Mouse (Mus musculus) embryonic facial prominence, embryonic 15.5 days (tissue): ENCODE data around the gene Ankrd28. TPM values are rescaled to one million over a fixed set of nuclear protein-coding genes. Genes with fewer than 3 reads are reported as not detected.
A peak's percentile ranks its signal among the peaks of the same experiment; 100 is the strongest.

Experiments used
- ATAC-seq: fragments of 200-750 bp; cut with Nextera tagmentation; 2 replicates; pipeline ENCODE4 v1.8.0; 2017; ENCODE audit warnings: low read depth, moderate TSS enrichment; ENCODE audit not compliant: insufficient number of reproducible peaks, low FRiP score, low TSS enrichment
- H3K27ac ChIP-seq: fragments of 300-500 bp; sonication (generic); replicated peaks from 2 replicates; pipeline ENCODE4 v1.5.1; 2015; ENCODE audit warnings: mild to moderate bottlenecking, inconsistent platforms
- H3K27me3 ChIP-seq: fragments of 300-500 bp; sonication (generic); 2 replicates; pipeline ENCODE4 v1.6.1; 2015; ENCODE audit warnings: inconsistent platforms
- H3K36me3 ChIP-seq: fragments of 300-500 bp; sonication (generic); 2 replicates; pipeline ENCODE4 v1.6.1; 2015; ENCODE audit warnings: mild to moderate bottlenecking, inconsistent platforms
- H3K4me1 ChIP-seq: fragments of 300-500 bp; sonication (generic); 2 replicates; pipeline ENCODE4 v1.6.1; 2015; ENCODE audit warnings: inconsistent platforms
- H3K4me2 ChIP-seq: fragments of 300-500 bp; sonication (generic); replicated peaks from 2 replicates; pipeline ENCODE4 v1.6.1; 2015; ENCODE audit warnings: mild to moderate bottlenecking, inconsistent platforms
- H3K4me3 ChIP-seq: fragments of 300-500 bp; sonication (generic); replicated peaks from 2 replicates; pipeline ENCODE4 v1.5.1; 2015; ENCODE audit warnings: mild to moderate bottlenecking, inconsistent platforms
- H3K9ac ChIP-seq: fragments of 300-500 bp; sonication (generic); 2 replicates; pipeline ENCODE4 v1.6.1; 2015; ENCODE audit warnings: inconsistent platforms
- H3K9me3 ChIP-seq: fragments of 300-500 bp; sonication (generic); replicated peaks from 2 replicates; pipeline ENCODE4 v1.6.1; 2016; ENCODE audit warnings: inconsistent platforms
- whole genome bisulfite sequencing: fragments of 180-500 bp; shearing (Covaris S2); methylation state at CpG from one replicate; pipeline ENCODE4 v1.1.7; 2015; 5-methylcytosine and 5-hydroxymethylcytosine counted together
- polyA plus RNA-seq: library from polyadenylated mRNA; unstranded; fragments of >200 nt; fragmentation: Nextera tagmentation; extraction: Ambion mirVana; gene quantifications from 2 replicates; pipeline ENCODE4 v1.2.1, GENCODE M21; 2015

Ankrd28 gene
- polyA plus RNA-seq, 1 experiment from 2014 or later: 8.6 TPM

- Histone ChIP-seq H3K27ac (no peak overlapping the region), H3K4me2 (no peak overlapping the region), H3K36me3 (no peaks in the 10 kb centered on the region), H3K27me3 (no peaks in the 10 kb centered on the region), H3K4me1 (no peaks in the 10 kb centered on the region), H3K4me3 (no peak overlapping the region), H3K9ac (no peak overlapping the region), H3K9me3 (no peaks in the 10 kb centered on the region)
- 59% methylated on average over 4 of the region's 4 CpGs for WGBS
- no peak for ATAC-seq
Observed at GRCm38 (mm10) chr14:31832022-31832421, 1.6 kb upstream of the Ankrd28 start.

GRCm38 (mm10) chr14:31831370-31831712 is 890 bp upstream of the Ankrd28 start:
- WGBS: 5% methylated on average over 7 of the region's 7 CpGs
- ATAC-seq: no peak

GRCm38 (mm10) chr14:31829761-31830562 is 489 bp downstream of the Ankrd28 start:
- under 1% methylated on average over 87 of the region's 97 CpGs for WGBS

More at GRCm38 (mm10) chr14:31831370-31831712, 890 bp upstream of the Ankrd28 start:
- H3K4me2 ChIP-seq: peak overlapping the region; percentile 81
- H3K27ac ChIP-seq: no peak overlapping the region
- peak overlapping the region; percentile 44; the same call in 1 of the 2 replicates for H3K9ac ChIP-seq
- H3K27me3 ChIP-seq: no peaks in the 10 kb centered on the region
- H3K4me3 ChIP-seq: peak overlapping the region; percentile 96
- no peaks in the 10 kb centered on the region for H3K9me3 ChIP-seq
- H3K36me3 ChIP-seq: no peaks in the 10 kb centered on the region
- H3K4me1 ChIP-seq: no peaks in the 10 kb centered on the region

GRCm38 (mm10) chr14:31827221-31827620 is 3.2 kb downstream of the Ankrd28 start:
- no peaks in the 10 kb centered on the region for H3K36me3 ChIP-seq
- H3K4me2 ChIP-seq: no peak overlapping the region
- H3K4me3 ChIP-seq: no peak overlapping the region
- no peak overlapping the region for H3K27ac ChIP-seq
- no peak for ATAC-seq
- H3K9ac ChIP-seq: no peak overlapping the region
- no peaks in the 10 kb centered on the region for H3K9me3 ChIP-seq
- no peaks in the 10 kb centered on the region for H3K27me3 ChIP-seq
- no peaks in the 10 kb centered on the region for H3K4me1 ChIP-seq

More at GRCm38 (mm10) chr14:31829761-31830562, 489 bp downstream of the Ankrd28 start:
- peak; percentile 86 for ATAC-seq
- Histone ChIP-seq H3K4me2 (peak overlapping the region; percentile 88), H3K4me3 (peak overlapping the region; percentile 96), H3K9ac (peak overlapping the region; percentile 66), H3K27me3 (no peaks in the 10 kb centered on the region), H3K9me3 (no peaks in the 10 kb centered on the region), H3K4me1 (no peaks in the 10 kb centered on the region), H3K36me3 (no peaks in the 10 kb centered on the region), H3K27ac (peak overlapping the region; percentile 91)

- Histone ChIP-seq H3K27ac (no peak overlapping the region), H3K4me3 (no peak overlapping the region), H3K4me1 (no peaks in the 10 kb centered on the region), H3K4me2 (no peak overlapping the region), H3K9ac (no peak overlapping the region), H3K36me3 (no peaks in the 10 kb centered on the region), H3K27me3 (no peaks in the 10 kb centered on the region), H3K9me3 (no peaks in the 10 kb centered on the region)
- WGBS: 88% methylated on average over 5 of the region's 5 CpGs
- no peak for ATAC-seq
Observed at GRCm38 (mm10) chr14:31809942-31810341, 20.5 kb downstream of the Ankrd28 start.

- peaks cover 3% of the 10 kb centered on the region; the same call in 1 of the 2 replicates for H3K4me1 ChIP-seq
- no peaks in the 10 kb centered on the region for H3K27me3 ChIP-seq
- no peak overlapping the region for H3K27ac ChIP-seq
- no peaks in the 10 kb centered on the region for H3K36me3 ChIP-seq
- 50% methylated on average over 2 of the region's 2 CpGs for WGBS
- ATAC-seq: no peak
- no peak overlapping the region for H3K4me3 ChIP-seq
- no peak overlapping the region for H3K4me2 ChIP-seq
- H3K9ac ChIP-seq: no peak overlapping the region
- no peaks in the 10 kb centered on the region for H3K9me3 ChIP-seq
Observed at GRCm38 (mm10) chr14:31803791-31804190, 26.7 kb downstream of the Ankrd28 start.

GRCm38 (mm10) chr14:31800976-31801375 is 29.5 kb downstream of the Ankrd28 start:
- H3K4me1 ChIP-seq: peaks cover 3% of the 10 kb centered on the region; the same call in 1 of the 2 replicates
- H3K27me3 ChIP-seq: no peaks in the 10 kb centered on the region
- ATAC-seq: no peak
- H3K9ac ChIP-seq: no peak overlapping the region
- 72% methylated on average over 7 of the region's 7 CpGs for WGBS
- no peak overlapping the region for H3K4me3 ChIP-seq
- H3K4me2 ChIP-seq: no peak overlapping the region
- H3K36me3 ChIP-seq: no peaks in the 10 kb centered on the region
- no peaks in the 10 kb centered on the region for H3K9me3 ChIP-seq
- H3K27ac ChIP-seq: no peak overlapping the region

- Histone ChIP-seq H3K4me1 (peaks cover 3% of the 10 kb centered on the region; the same call in 1 of the 2 replicates), H3K27me3 (no peaks in the 10 kb centered on the region), H3K9me3 (no peaks in the 10 kb centered on the region), H3K36me3 (no peaks in the 10 kb centered on the region), H3K4me3 (no peak overlapping the region), H3K27ac (no peak overlapping the region), H3K4me2 (no peak overlapping the region), H3K9ac (no peak overlapping the region)
- WGBS: 64% methylated on average over 5 of the region's 5 CpGs
- no peak for ATAC-seq
Observed at GRCm38 (mm10) chr14:31800446-31800845, 30.0 kb downstream of the Ankrd28 start.

- Histone ChIP-seq H3K4me1 (peaks cover 8% of the 10 kb centered on the region; the same call in 1 of the 2 replicates), H3K4me2 (no peak overlapping the region), H3K9me3 (no peaks in the 10 kb centered on the region), H3K36me3 (no peaks in the 10 kb centered on the region), H3K27ac (no peak overlapping the region), H3K27me3 (no peaks in the 10 kb centered on the region), H3K4me3 (no peak overlapping the region), H3K9ac (no peak overlapping the region)
- 43% methylated on average over 10 of the region's 10 CpGs for WGBS
- no peak for ATAC-seq
Observed at GRCm38 (mm10) chr14:31798937-31799336, 31.5 kb downstream of the Ankrd28 start.

GRCm38 (mm10) chr14:31795535-31795934 is 34.9 kb downstream of the Ankrd28 start:
- Histone ChIP-seq H3K9me3 (no peaks in the 10 kb centered on the region), H3K9ac (no peak overlapping the region), H3K36me3 (no peaks in the 10 kb centered on the region), H3K4me2 (no peak overlapping the region), H3K4me3 (no peak overlapping the region), H3K27ac (no peak overlapping the region), H3K27me3 (no peaks in the 10 kb centered on the region), H3K4me1 (peaks cover 8% of the 10 kb centered on the region; the same call in 1 of the 2 replicates)
- no peak for ATAC-seq
- 62% methylated on average over 1 of the region's 1 CpGs for WGBS

GRCm38 (mm10) chr14:31794776-31795126 is 35.7 kb downstream of the Ankrd28 start:
- Histone ChIP-seq H3K9me3 (no peaks in the 10 kb centered on the region), H3K4me1 (peaks cover 8% of the 10 kb centered on the region; the same call in 1 of the 2 replicates), H3K27ac (no peak overlapping the region), H3K36me3 (no peaks in the 10 kb centered on the region), H3K9ac (no peak overlapping the region), H3K4me2 (no peak overlapping the region), H3K27me3 (no peaks in the 10 kb centered on the region), H3K4me3 (no peak overlapping the region)
- ATAC-seq: no peak
- WGBS: 36% methylated on average over 1 of the region's 1 CpGs
